Mouse (Mus musculus) splenic B cell, adult 2 months (primary cell): ENCODE measurements around the gene Stx1a.

Experiments used
- DNase-seq: peaks from one replicate; pipeline ENCODE4 v3.0.0-alpha.2; 2011; ENCODE audit warnings: low read depth, low spot score
- H3K27me3 ChIP-seq: 2 replicates; pipeline ENCODE4 v1.6.1; 2012; ENCODE audit warnings: mild to moderate bottlenecking, low read length, moderate library complexity, mixed read lengths; ENCODE audit not compliant: control insufficient read depth, poor library complexity, insufficient read depth, severe bottlenecking
- H3K36me3 ChIP-seq: 2 replicates; pipeline ENCODE4 v1.6.1; 2012; ENCODE audit warnings: mild to moderate bottlenecking, low read length, moderate library complexity, mixed read lengths; ENCODE audit not compliant: control insufficient read depth, poor library complexity, insufficient read depth, severe bottlenecking

Gene Stx1a

DNA sequence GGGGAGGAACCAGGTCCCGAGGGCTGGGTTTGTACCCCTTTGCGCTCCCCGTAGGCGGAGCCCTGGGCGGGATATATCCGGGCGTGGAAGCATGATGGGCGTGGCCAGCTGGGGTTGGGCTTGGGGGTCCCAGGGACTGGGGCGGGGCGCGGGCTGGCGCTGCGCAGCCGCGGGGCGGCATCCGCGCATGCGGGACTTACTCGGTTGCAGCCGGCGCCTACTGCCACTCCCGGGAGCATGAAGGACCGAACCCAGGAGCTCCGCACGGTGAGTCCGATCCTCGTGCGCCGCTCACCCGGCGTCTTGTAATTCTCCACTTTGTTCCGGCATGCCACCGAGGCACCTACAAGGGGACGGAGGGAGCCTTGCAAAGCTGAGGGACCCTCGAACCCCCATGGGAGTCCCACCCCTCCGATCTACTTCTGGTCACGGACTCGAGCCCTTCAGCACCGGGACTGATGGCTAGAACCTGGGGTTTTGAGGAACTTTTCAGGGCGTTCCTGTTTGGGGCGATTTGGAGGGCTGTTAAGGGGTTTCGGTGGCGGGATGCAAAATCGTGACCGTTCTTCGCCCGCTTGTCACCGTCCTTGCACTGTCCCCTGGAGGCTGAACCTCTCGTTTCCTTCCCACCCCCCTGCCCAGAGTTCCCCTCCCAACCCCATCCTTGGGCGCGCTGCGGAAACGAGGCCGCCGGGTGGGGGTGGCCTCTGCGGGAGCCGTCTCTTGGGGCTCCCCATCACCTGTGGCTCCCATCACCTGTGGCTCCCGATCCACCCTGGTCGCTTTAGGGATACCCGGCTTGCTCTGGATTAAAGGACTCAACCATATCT lies at the start of gene Stx1a:
TSS of gene Stx1a (plus strand) at position 139 of the 830 bp plus-strand sequence.
- peak; percentile 73 for DNase-seq

DNA sequence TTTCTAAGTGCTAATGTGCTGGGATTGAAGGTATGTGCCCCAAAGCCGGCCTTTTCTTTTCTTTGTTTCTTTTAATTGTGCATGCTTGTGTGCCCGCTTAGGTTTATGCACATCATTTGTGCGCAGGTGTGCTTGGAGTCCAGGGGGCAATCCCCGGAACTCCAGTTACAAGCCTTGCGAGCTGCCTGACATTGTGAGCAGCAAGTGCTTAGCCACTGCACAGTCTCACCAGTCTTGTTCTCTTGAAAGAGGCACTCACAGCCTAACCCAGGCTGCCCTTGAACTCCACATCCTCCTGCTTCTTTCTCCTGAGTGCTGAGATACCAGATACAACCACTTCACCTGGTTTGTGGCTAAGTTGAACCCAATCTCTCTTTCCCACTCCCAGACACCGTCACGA lies 49.8 kb upstream of the Stx1a start:
- no peaks in the 10 kb centered on the region for H3K36me3 ChIP-seq
- DNase-seq, result no peak
- no peaks in the 10 kb centered on the region for H3K27me3 ChIP-seq

More for the DNA sequence above, at the start of gene Stx1a:
- H3K36me3 ChIP-seq, result no peaks in the 10 kb centered on the region
- H3K27me3 ChIP-seq, result no peaks in the 10 kb centered on the region

DNA sequence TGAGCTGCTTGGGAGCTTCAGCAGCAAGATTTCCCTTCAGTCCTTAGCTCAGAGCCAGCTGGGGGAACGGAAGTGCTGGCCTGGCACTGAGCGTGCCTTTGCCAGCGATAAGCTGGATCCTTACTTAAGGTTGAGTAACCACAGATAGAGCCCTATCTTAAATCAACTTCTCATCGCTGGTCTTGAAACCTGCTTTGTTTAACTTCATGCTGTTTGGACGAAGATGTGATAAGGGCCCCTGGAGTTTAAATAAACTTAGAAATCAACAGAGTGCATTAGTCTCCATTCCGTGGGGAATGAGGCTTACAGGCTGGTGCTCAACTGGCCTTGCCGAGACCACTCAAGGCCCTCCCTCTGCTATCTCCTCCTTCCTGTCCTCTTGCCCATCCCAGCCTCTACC lies 49.0 kb upstream of the Stx1a start:
- H3K36me3 ChIP-seq, result no peaks in the 10 kb centered on the region
- H3K27me3 ChIP-seq, result no peaks in the 10 kb centered on the region
- DNase-seq, result no peak

DNA sequence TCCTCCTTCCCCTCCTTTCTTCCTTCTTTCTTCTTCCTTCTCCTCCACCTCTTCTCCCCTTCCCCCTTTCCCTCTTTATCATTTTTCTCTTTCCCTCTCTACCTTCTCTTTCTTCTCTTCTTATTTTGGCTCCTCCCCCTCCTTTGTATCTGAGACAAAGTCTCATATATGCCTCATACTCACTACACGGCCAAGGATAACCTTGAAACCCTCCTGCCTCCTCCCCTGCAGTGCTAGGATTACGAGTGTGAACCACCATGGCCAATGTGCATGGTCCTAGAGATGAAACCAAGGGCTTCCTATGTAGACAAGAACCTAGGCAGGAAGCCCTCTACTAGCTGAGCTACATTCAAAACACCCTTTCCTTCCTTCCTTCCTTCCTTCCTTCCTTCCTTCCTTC lies 48.4 kb upstream of the Stx1a start:
- no peaks in the 10 kb centered on the region for H3K36me3 ChIP-seq
- no peak for DNase-seq

DNA sequence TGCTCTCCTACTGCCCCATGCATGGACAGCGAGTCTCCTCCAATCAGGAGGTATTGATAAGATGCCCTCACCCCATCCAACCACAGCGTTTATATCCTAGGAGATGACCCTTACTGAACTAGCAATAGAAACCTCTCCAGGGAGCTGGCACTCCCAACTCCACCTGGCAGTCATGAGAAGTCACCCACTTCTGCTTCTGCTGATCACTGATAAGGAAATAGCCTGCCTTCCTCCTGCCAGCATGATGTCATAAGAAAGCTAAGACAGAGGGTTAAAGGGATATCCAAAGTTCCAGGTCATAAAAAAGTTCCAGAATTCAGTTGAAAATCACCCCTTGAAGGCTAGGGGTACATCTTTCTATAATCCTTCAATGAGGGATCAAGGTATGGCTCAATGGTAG lies 47.1 kb upstream of the Stx1a start:
- no peak for DNase-seq
- Histone ChIP-seq H3K27me3 (no peaks in the 10 kb centered on the region), H3K36me3 (no peaks in the 10 kb centered on the region)

More for the DNA sequence above, 48.4 kb upstream of the Stx1a start:
- H3K27me3 ChIP-seq, result no peaks in the 10 kb centered on the region

DNA sequence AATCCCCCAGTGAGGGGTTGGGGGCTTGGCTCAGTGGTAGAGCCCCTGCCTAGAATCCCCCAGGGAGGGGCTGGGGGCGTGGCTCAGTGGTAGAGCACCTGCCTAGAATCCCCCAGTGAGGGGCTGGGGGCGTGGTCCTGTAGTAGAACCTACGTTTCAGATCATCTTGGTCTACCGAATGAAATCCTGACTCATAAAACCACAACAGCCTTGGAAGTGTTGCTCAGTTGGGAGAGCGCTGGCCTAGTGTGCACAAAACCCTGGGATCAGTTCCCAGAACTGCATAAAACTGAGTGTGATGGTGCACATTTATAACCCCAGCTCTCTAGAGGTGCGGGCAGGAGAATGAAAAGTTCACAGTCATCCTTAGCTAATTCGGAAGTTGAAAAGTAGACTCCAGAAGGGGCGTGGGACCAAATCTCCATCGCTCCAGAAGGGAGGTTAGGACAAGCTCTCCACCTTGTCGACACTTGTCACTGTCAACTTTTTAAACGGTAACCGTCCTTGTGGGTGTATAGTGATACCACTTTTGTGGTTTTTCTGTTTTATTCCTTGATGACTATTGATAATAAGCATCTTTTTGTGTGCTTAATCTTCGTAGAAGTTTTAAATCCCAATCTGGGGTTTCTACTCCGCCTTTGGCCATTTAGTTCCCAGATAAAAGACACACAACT lies 46.6 kb upstream of the Stx1a start:
- no peaks in the 10 kb centered on the region for H3K27me3 ChIP-seq
- DNase-seq, result no peak
- no peaks in the 10 kb centered on the region for H3K36me3 ChIP-seq

DNA sequence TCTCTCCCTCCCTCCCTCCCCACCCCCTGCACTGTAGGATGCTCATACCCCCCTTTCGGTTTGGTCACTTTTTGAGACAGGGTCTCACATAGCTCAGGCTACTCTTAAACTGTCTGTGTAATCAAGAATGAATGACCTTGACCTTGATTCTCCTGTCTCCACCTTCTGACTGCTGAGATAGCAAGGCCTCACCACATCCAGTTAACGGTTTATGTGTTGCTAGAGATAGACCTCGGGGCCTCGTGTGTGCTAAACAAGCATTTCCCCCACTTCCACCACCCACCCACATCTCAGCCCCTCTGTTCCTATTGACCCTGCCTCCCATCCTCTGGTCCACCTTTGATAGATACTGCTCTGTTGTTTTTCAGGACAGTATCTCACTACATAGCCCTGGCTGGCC lies 45.4 kb upstream of the Stx1a start:
- no peak for DNase-seq
- Histone ChIP-seq H3K36me3 (no peaks in the 10 kb centered on the region), H3K27me3 (no peaks in the 10 kb centered on the region)

DNA sequence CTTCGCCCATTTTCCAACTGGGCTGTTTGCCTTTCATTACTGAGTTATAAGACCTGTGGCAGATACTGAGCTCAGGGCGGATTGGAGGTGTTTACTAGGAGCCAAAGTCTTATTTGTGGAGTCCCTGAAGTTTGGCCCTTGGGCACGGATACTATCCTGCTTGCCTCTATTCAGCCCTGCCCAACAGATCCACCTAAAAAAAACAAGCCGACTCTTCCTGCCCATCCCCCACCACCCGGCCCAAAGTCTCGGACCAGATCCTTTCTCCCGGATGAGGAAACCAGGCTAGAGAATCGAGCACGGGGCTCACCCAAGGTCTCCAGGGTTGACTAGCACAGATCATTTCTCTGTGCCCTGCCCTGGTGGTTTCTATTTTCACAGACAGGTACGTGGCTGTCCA lies 42.1 kb upstream of the Stx1a start:
- no peak for DNase-seq
- no peaks in the 10 kb centered on the region for H3K36me3 ChIP-seq
- H3K27me3 ChIP-seq, result no peaks in the 10 kb centered on the region

DNA sequence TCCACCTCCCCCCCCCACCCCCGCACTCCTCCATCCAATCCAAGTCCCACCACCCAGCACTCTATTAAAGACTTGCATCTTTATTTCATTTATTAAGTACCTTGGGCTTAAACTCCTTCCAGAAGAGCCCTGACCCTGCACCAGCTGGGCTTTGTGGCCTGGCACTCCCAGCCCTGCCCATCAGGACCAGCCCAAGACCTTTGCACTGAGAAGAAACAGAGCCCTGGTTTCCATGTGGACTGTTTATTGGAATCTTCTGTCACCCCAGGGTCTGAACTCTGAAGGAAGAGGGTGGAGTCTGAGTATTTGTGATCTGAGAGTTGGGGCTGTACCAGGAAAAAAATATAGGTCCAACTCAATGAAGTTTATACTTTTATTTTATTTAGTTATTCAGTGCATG lies 40.2 kb upstream of the Stx1a start:
- DNase-seq, result no peak
- Histone ChIP-seq H3K27me3 (no peaks in the 10 kb centered on the region), H3K36me3 (no peaks in the 10 kb centered on the region)

DNA sequence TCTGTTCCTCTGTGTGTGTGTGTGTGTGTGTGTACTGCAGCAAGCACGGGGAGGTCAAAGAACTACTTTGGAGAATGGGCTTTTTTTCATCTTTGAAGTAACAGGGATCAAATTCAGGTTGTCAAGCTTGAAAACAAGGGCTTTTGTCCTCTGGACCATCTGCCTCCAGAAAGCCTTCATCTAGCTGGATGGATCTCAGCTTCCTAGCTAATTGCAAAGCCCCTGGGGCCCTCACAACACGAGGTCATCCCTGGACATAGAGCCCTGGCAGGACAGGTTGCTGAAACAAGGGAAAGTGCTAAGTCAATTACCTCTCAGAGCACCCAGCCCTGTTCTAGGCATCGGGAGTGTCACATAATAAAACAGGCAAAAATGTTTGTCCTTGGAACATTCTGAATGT lies 39.5 kb upstream of the Stx1a start:
- DNase-seq, result no peak
- Histone ChIP-seq H3K27me3 (no peaks in the 10 kb centered on the region), H3K36me3 (no peaks in the 10 kb centered on the region)

DNA sequence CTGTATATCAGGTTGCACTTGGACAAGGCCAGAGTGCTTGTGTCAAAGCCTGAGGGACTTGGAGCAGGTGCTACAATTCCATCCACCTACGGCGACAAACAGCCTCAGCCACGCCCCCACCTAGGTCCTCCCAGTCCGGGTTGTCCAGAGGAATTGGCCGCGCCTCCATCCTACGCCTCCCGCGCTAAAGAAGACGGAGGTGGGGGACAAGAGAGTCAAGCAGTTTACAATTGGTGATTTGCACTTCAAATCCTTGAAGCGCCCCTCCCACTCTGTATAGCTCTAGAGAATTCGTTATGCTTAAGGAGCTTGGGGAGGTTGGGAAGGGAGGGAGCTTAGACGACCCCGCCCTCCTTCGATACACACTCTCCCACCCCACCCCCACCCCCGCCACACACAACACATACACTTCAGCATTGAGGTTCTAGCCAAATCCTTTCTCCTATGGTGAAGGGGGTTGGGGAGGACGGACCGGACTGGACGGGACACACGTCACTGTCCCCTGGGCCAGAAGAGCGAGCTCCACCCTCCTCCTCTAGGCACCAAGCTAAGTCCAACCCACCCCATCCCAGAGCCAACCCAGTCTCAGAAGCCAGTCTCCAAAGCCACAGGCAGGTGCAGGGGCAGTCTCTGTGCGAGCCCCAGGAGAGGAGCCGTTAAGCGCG lies 37.5 kb upstream of the Stx1a start, which contains the start of gene Cldn3:
TSS of gene Cldn3 (plus strand) at position 582 of the 665 bp plus-strand sequence.
- Histone ChIP-seq H3K27me3 (no peaks in the 10 kb centered on the region), H3K36me3 (no peaks in the 10 kb centered on the region)
- no peak for DNase-seq

DNA sequence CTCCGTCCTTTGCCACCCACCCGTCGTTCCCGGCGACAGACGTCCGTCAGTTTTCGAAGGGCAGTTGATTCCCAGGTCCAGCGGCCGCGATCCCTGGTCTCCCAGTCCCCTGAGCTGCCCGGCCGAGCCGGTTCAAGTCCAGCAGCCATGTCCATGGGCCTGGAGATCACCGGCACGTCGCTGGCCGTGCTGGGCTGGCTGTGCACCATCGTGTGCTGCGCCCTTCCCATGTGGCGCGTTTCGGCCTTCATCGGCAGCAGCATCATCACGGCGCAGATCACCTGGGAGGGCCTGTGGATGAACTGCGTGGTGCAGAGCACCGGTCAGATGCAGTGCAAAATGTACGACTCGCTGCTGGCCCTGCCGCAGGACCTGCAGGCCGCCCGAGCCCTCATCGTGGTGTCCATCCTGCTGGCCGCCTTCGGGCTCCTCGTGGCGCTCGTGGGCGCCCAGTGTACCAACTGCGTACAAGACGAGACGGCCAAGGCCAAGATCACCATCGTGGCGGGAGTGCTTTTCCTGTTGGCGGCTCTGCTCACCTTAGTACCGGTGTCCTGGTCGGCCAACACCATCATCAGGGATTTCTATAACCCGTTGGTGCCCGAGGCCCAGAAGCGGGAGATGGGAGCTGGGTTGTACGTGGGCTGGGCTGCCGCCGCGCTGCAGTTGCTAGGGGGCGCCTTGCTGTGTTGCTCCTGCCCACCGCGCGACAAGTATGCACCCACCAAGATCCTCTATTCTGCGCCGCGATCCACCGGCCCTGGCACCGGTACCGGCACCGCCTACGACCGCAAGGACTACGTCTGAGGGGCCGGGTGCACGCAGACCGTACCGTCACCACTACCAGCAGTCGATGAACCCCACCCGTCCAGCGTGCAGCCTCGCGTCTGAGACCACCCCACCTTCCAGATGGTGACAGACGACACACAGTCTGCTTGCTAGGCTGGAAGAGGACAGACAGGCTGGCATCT lies 36.7 kb upstream of the Stx1a start:
- no peak for DNase-seq
- H3K36me3 ChIP-seq, result no peaks in the 10 kb centered on the region
- H3K27me3 ChIP-seq, result no peaks in the 10 kb centered on the region

DNA sequence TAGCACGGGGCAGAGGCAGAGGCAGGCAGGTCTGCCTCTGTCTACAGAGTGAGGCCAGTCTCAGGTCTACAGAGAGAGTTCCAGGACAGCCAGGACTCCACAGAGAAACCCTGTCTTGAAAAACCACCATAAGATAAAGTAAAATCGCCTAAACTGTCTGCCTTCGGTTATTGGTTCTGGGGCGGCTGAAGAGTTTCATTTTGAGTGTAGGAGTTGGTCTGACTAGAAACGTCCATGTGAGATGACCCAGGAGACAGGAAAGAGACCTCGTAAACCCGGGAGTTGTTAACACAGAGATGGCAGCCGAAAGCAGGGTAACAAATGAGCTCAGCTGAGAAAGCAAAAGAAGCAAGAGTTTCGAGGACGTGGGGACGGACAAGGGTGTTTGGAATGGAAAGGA lies 34.1 kb upstream of the Stx1a start:
- no peaks in the 10 kb centered on the region for H3K27me3 ChIP-seq
- DNase-seq, result no peak
- H3K36me3 ChIP-seq, result no peaks in the 10 kb centered on the region

DNA sequence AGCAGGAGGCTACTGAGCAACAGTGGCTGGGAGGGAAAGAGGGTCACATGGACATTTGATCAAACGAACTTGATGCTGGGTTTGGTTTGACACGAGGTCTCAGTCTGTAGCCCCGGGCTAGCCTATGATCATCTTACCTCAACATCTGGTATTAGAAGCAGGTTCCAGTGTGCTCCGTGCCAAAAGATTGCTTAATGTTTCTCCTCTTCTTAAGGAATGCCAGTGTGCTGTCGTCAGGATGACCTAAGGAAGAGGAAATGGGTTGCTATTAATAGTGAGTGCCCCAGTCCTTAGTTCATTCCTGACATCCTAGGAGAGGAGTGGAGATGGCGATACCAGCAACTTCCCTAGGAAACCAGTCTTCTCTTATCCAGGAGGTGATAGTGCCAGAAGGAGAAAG lies 33.5 kb upstream of the Stx1a start:
- Histone ChIP-seq H3K27me3 (no peaks in the 10 kb centered on the region), H3K36me3 (no peaks in the 10 kb centered on the region)
- no peak for DNase-seq
